Mouse (Mus musculus): ENCODE measurements at regions not wholly inside any gene's neighbourhood (a gene's known extent, or its start where the extent isn't known, plus 50 kb on each side); places are given as distances from the start of the nearest gene placed in this dataset.

DNA sequence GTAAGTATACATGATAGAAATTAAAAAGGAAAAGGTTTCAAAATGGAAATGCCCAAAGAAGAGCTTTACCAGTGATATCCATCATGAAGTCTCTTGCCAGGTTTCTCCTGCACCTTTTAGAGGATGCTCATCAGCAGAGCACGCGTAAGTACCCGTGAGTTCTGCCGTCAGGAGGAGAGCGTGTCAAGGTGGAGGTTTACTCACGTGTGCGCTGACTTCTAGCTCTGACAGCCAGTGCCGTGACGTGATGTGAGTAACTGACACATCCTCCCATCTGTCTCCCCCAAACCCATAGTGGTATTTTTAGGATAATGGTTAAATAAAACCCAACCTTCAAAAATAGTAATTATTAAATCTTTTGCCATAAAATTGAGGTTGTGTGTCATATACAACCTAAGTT, 55.3 kb downstream of the Adra2a start:
- Histone ChIP-seq H3K36me3 (ENCODE audit: control insufficient read depth, insufficient read depth, low read length) (no peaks in the 10 kb centered on the region), H3K4me2 (ENCODE audit: low read depth) (no peak overlapping the region), H3K27me3 (ENCODE audit: control insufficient read depth, insufficient read depth, low read length) (no peaks in the 10 kb centered on the region), H3K4me3 (ENCODE audit: low read depth, low read length) (no peak overlapping the region), H3K9me3 (ENCODE audit: control insufficient read depth, low read length) (no peaks in the 10 kb centered on the region), H3K27ac (ENCODE audit: low read depth, low read length) (no peak overlapping the region), H3K9ac (ENCODE audit: low read length) (no peak overlapping the region), H3K4me1 (ENCODE audit: control insufficient read depth, insufficient read depth, low read length) (0 out of 2 replicates have a peak, but pooled peaks cover 2% of the 10 kb centered on the region)
- DNase-seq (ENCODE audit: low spot score) (no peak), ATAC-seq (ENCODE audit: insufficient read depth, low FRiP score, low TSS enrichment) (no peak)
- WGBS = 87% methylated on average over 9 of the region's 9 CpGs

DNA sequence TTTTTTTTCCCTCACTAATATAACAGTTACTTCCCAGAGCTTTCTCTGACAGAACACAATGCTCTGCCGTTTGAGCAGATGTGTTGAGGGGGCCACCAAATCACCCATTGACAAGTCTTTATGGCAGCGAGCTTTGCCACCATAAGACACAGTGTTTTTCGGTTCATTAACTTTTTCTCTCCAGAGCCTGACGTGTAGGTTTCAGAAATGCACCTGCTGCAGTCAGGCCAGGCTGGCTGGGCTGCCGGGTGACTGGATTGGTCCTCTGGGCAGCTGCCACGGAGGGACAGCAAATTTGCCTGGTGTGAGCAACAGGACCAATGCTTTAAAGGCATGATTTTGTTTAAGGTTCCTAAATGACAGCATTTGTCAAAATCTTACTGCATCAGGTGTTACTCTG, 55.8 kb downstream of the Adra2a start:
- 39% methylated on average over 6 of the region's 6 CpGs for WGBS

DNA sequence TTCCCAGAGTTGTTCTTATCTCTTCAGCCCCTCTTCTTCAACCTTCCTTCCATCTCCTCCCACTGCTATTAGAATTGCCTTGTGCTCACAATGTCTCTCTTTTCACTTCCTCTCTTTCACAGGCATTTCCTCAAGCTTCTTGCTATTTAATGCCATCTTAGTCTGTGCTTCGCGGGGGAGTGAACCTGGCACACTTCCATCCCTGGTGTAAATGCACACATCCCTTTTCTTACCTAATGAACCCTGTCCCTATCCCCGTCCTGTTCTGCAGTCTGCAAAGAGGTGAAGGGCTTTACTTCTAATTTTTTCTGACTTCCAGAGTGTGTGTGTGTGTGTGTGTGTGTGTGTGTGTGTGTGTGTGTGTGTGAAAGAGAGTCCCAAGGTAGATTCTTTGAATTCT, 62.6 kb downstream of the Adra2a start:
- Histone ChIP-seq H3K9me3 (ENCODE audit: control insufficient read depth, low read length) (no peaks in the 10 kb centered on the region), H3K27me3 (ENCODE audit: control insufficient read depth, insufficient read depth, low read length) (no peaks in the 10 kb centered on the region), H3K36me3 (ENCODE audit: control insufficient read depth, insufficient read depth, low read length) (no peaks in the 10 kb centered on the region), H3K4me1 (ENCODE audit: control insufficient read depth, insufficient read depth, low read length) (no peaks in the 10 kb centered on the region; the same call in 1 of the 2 replicates), H3K9ac (ENCODE audit: low read length) (no peak overlapping the region), H3K4me3 (ENCODE audit: low read depth, low read length) (no peak overlapping the region), H3K4me2 (ENCODE audit: low read depth) (no peak overlapping the region), H3K27ac (ENCODE audit: low read depth, low read length) (no peak overlapping the region)
- DNase-seq (ENCODE audit: low spot score) (no peak), ATAC-seq (ENCODE audit: insufficient read depth, low FRiP score, low TSS enrichment) (no peak)
- WGBS = 82% methylated on average over 3 of the region's 3 CpGs

More for the DNA sequence above, 55.8 kb downstream of the Adra2a start:
- no peak overlapping the region for H3K9ac ChIP-seq (ENCODE audit: low read length)
- no peaks in the 10 kb centered on the region for H3K4me1 ChIP-seq (ENCODE audit: control insufficient read depth, insufficient read depth, low read length)
- no peaks in the 10 kb centered on the region for H3K36me3 ChIP-seq (ENCODE audit: control insufficient read depth, insufficient read depth, low read length)
- no peak overlapping the region for H3K4me3 ChIP-seq (ENCODE audit: low read depth, low read length)
- no peak overlapping the region for H3K4me2 ChIP-seq (ENCODE audit: low read depth)
- no peak for DNase-seq (ENCODE audit: low spot score)
- no peak for ATAC-seq (ENCODE audit: insufficient read depth, low FRiP score, low TSS enrichment)
- no peaks in the 10 kb centered on the region for H3K9me3 ChIP-seq (ENCODE audit: control insufficient read depth, low read length)
- no peak overlapping the region for H3K27ac ChIP-seq (ENCODE audit: low read depth, low read length)
- H3K27me3 ChIP-seq (ENCODE audit: control insufficient read depth, insufficient read depth, low read length) = no peaks in the 10 kb centered on the region

DNA sequence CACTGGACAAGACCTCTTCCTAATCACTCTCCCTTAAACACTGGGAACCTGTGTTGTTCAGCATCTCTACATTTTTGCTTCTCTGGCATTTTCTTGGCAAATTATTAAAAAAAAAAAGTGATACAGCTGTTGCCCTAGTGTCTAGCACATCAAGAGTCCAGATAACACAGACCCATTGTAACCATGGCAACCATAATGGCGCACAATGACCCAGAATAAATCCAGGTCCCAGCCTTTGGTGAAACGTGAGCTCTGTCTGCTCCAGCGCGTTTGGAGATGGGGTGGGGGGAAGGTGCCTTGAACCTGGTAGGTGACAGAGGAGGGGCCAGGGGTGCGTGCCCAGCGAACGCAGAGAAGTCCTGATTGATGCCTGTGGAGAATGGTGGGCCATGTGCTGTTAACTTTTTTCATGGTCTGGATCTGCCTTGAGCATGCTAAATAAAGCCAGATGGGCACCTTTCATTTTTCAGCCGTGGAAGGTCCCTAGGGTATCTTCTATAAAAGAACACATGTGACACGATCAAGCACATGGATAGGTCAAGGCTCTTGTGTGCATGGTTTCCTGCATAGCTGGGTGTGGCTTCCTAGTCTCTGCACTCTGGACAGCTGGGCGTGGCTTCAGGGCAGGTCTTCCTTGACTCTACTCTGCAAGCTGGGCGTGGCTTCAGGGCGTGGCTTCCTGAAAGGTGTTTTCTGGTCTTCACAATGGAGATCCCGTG, 63.3 kb downstream of the Adra2a start:
- DNase-seq (ENCODE audit: low spot score) (peak; percentile 33), ATAC-seq (ENCODE audit: insufficient read depth, low FRiP score, low TSS enrichment) (peak; percentile 73)
- WGBS = 45% methylated on average over 13 of the region's 13 CpGs
- no peak overlapping the region for H3K4me2 ChIP-seq (ENCODE audit: low read depth)
- no peak overlapping the region for H3K9ac ChIP-seq (ENCODE audit: low read length)
- no peak overlapping the region for H3K27ac ChIP-seq (ENCODE audit: low read depth, low read length)
- H3K4me1 ChIP-seq (ENCODE audit: control insufficient read depth, insufficient read depth, low read length) = no peaks in the 10 kb centered on the region; the same call in 1 of the 2 replicates
- no peak overlapping the region for H3K4me3 ChIP-seq (ENCODE audit: low read depth, low read length)
- no peaks in the 10 kb centered on the region for H3K27me3 ChIP-seq (ENCODE audit: control insufficient read depth, insufficient read depth, low read length)
- H3K9me3 ChIP-seq (ENCODE audit: control insufficient read depth, low read length) = no peaks in the 10 kb centered on the region
- no peaks in the 10 kb centered on the region for H3K36me3 ChIP-seq (ENCODE audit: control insufficient read depth, insufficient read depth, low read length)

DNA sequence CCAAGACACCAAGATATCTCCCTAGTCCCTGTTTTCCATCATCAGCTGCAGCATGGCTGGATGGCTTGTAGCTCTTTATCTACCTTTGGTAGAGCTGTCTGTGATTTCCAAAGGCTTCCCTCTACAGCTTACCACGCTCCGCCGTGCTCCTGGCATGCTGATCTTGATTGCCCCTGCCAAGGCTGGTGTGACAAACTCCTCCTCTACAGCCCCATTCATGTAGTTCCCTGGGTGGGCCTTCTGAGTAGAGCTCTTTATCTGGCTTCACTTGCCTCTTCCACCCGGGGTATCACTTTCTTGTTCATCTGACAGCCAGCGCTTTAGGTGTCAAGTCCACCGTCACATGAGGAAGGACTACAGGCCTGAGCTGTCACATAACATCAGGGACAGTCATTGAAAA, 66.1 kb downstream of the Adra2a start:
- no peak overlapping the region for H3K4me3 ChIP-seq (ENCODE audit: low read depth, low read length)
- no peaks in the 10 kb centered on the region for H3K36me3 ChIP-seq (ENCODE audit: control insufficient read depth, insufficient read depth, low read length)
- DNase-seq (ENCODE audit: low spot score) (no peak), ATAC-seq (ENCODE audit: insufficient read depth, low FRiP score, low TSS enrichment) (no peak)
- H3K4me1 ChIP-seq (ENCODE audit: control insufficient read depth, insufficient read depth, low read length) = peaks cover 5% of the 10 kb centered on the region; the same call in 1 of the 2 replicates
- H3K9me3 ChIP-seq (ENCODE audit: control insufficient read depth, low read length) = no peaks in the 10 kb centered on the region
- 93% methylated on average over 6 of the region's 6 CpGs for WGBS
- no peaks in the 10 kb centered on the region for H3K27me3 ChIP-seq (ENCODE audit: control insufficient read depth, insufficient read depth, low read length)
- no peak overlapping the region for H3K4me2 ChIP-seq (ENCODE audit: low read depth)
- H3K27ac ChIP-seq (ENCODE audit: low read depth, low read length) = no peak overlapping the region
- no peak overlapping the region for H3K9ac ChIP-seq (ENCODE audit: low read length)

DNA sequence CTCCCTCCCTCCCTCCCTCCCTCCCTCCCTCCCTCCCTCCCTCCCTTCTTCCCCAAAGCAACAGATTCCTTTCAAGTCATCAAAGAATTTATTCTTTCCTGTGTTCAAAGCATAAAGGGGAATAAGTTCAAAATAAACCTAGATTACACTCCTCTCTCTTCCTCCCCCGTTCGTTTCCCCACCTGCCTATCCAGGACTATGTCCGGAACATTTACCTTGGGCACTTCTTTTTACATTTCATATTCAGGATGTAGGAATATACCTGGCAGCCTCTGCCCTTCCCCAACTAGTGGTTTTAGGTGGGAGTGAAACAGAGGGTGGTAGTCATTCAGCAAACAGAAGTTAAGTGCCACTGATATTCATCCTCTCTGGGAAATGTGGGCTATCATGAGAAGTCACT, 68.7 kb downstream of the Adra2a start:
- H3K9me3 ChIP-seq (ENCODE audit: control insufficient read depth, low read length) = no peaks in the 10 kb centered on the region
- no peak overlapping the region for H3K4me2 ChIP-seq (ENCODE audit: low read depth)
- no peak overlapping the region for H3K27ac ChIP-seq (ENCODE audit: low read depth, low read length)
- H3K9ac ChIP-seq (ENCODE audit: low read length) = no peak overlapping the region
- H3K4me3 ChIP-seq (ENCODE audit: low read depth, low read length) = no peak overlapping the region
- no peak for ATAC-seq (ENCODE audit: insufficient read depth, low FRiP score, low TSS enrichment)
- H3K36me3 ChIP-seq (ENCODE audit: control insufficient read depth, insufficient read depth, low read length) = no peaks in the 10 kb centered on the region
- peaks cover 8% of the 10 kb centered on the region; the same call in 1 of the 2 replicates for H3K4me1 ChIP-seq (ENCODE audit: control insufficient read depth, insufficient read depth, low read length)
- WGBS = 77% methylated on average over 3 of the region's 3 CpGs
- DNase-seq (ENCODE audit: low spot score) = no peak
- no peaks in the 10 kb centered on the region for H3K27me3 ChIP-seq (ENCODE audit: control insufficient read depth, insufficient read depth, low read length)

DNA sequence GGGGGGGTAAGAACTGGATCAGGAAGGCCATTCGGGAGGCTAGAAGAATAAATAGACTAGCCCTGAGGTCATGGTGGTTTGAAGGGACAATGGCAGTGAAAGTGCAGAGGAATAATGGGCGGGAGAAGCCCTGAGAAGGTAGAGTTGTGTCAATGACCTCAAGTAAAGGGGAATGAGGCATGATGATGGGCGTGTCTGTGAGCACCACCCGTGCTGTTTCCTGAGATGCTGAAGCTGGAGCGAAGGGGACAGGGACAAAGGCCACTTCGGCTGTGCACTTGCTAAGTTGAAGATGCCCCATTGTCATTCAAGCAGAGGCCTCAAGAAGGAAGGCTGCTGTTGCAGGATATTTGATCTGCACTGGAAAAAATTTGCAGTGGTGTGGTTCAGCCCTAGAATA, 69.5 kb downstream of the Adra2a start:
- DNase-seq (ENCODE audit: low spot score) = no peak
- Histone ChIP-seq H3K9ac (ENCODE audit: low read length) (no peak overlapping the region), H3K27me3 (ENCODE audit: control insufficient read depth, insufficient read depth, low read length) (no peaks in the 10 kb centered on the region), H3K4me3 (ENCODE audit: low read depth, low read length) (no peak overlapping the region), H3K4me2 (ENCODE audit: low read depth) (no peak overlapping the region), H3K9me3 (ENCODE audit: control insufficient read depth, low read length) (no peaks in the 10 kb centered on the region), H3K27ac (ENCODE audit: low read depth, low read length) (no peak overlapping the region), H3K4me1 (ENCODE audit: control insufficient read depth, insufficient read depth, low read length) (peaks cover 8% of the 10 kb centered on the region; the same call in 1 of the 2 replicates), H3K36me3 (ENCODE audit: control insufficient read depth, insufficient read depth, low read length) (no peaks in the 10 kb centered on the region)
- no peak for ATAC-seq (ENCODE audit: insufficient read depth, low FRiP score, low TSS enrichment)
- 40% methylated on average over 6 of the region's 6 CpGs for WGBS

DNA sequence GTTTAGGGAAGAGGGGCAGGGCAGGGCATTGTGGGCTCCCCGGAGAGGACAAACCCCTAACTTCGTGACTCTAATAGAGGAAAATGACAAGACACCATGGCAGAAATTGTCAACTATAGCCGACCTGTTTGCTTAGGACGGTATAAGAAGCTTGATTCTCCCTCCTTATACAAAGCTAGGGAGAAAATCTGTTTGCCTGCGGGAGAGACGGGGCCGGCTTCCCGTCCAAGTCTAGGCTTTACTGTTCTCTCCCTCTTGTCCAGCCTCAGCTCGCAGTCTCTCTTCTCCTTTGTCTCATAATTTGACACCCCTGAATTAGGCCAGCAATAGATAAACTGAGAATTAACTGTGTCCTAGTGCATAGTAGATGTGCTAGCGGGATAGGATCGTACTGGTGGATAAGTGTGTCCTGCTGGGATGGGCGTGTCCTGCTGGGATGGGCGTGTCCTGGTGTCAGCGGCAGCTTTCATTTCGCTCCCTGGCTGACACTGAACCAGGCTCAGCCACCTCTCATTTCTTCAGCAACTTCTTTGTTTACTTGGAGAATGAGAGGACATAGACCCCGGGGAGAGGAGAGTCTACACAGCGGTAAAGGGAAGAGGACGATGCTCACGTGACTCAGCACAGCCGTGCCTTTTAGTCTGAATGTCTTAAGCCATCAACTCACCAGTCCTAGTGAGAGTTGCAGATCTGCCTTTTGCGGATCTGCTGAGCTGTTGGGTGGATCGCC, 70.8 kb downstream of the Adra2a start:
- no peaks in the 10 kb centered on the region for H3K36me3 ChIP-seq (ENCODE audit: control insufficient read depth, insufficient read depth, low read length)
- H3K4me1 ChIP-seq (ENCODE audit: control insufficient read depth, insufficient read depth, low read length) = peaks cover 8% of the 10 kb centered on the region; the same call in 1 of the 2 replicates
- H3K9ac ChIP-seq (ENCODE audit: low read length) = peak overlapping the region; percentile 26; the same call in 1 of the 2 replicates
- DNase-seq (ENCODE audit: low spot score) (peak; percentile 69), ATAC-seq (ENCODE audit: insufficient read depth, low FRiP score, low TSS enrichment) (peak; percentile 85)
- H3K4me3 ChIP-seq (ENCODE audit: low read depth, low read length) = peak overlapping the region; percentile 41
- H3K9me3 ChIP-seq (ENCODE audit: control insufficient read depth, low read length) = no peaks in the 10 kb centered on the region
- no peaks in the 10 kb centered on the region for H3K27me3 ChIP-seq (ENCODE audit: control insufficient read depth, insufficient read depth, low read length)
- 7% methylated on average over 22 of the region's 22 CpGs for WGBS
- H3K4me2 ChIP-seq (ENCODE audit: low read depth) = peak overlapping the region; percentile 63
- H3K27ac ChIP-seq (ENCODE audit: low read depth, low read length) = no peak overlapping the region
